Comparison of ENCODE assay signal across 9 mouse cellular contexts in the genomic region with DNA sequence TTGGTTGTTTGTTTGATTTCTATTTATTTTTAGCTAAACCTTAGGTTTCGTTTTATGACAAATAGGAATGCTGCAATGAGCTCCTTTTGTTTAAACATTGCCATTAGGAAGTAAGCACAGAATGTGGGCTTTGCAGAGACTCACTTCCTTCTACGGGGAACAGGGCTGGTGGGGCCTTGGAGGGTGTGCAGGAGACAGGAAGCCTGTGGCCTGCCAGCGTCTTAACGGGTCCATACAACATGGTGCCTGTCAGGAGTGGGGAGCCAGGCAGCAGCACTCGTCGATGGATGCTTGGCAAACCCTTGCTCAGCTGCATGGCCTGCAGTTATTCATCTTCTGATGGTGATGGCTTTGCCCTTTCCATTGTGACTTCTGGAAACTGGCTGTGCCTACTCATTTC. TPM values are rescaled to one million over a fixed set of nuclear protein-coding genes. Genes with fewer than 3 reads are reported as not detected.
DNase-seq lines count a peak whose midpoint lies in the region; ATAC-seq lines count a peak whose summit lies in the region.
"Had no signal": no experiment of that assay in that cellular context is flagged by ENCODE, and none has a peak within 500 bp of the region (broad histone marks: within the 10 kb centered on the region; RNA-seq: fewer than 3 reads in every experiment).

No protein-coding gene starts in this region.

- H3K9ac ChIP-seq in lung, embryonic 16.5 days (ENCODE audit: low read length): no peak overlapping the region

- H3K9me3 ChIP-seq in lung, embryonic 16.5 days (ENCODE audit: control insufficient read depth, low read length): no peaks in the 10 kb centered on the region
- no peaks in the 10 kb centered on the region for H3K9me3 ChIP-seq in limb, embryonic 10.5 days (replicated peaks)

- peaks cover 5% of the 10 kb centered on the region for H3K4me1 ChIP-seq in lung, embryonic 16.5 days (replicated peaks; ENCODE audit: control insufficient read depth, insufficient read depth, low read length)
- peaks cover 20% of the 10 kb centered on the region for H3K4me1 ChIP-seq in limb, embryonic 10.5 days

- peak; percentile 64; the same call in 1 of the 2 replicates for ATAC-seq in lung, embryonic 16.5 days (ENCODE audit: low read depth)
- peak; percentile 89 for ATAC-seq in common myeloid progenitor, adult 5-6 weeks (replicated peaks; ENCODE audit: low read depth, poor library complexity, severe bottlenecking)

- H3K4me2 ChIP-seq in lung, embryonic 16.5 days (ENCODE audit: low read depth, low read length): no peak overlapping the region

- H3K4me3 ChIP-seq in lung, embryonic 16.5 days (ENCODE audit: low read length): no peak overlapping the region
- no peak overlapping the region for H3K4me3 ChIP-seq in limb, embryonic 10.5 days

- intact Hi-C loops in gastrocnemius, postnatal 14 days (cut with DNase I; ENCODE audit: low total_unique reads): no loop called here

- H3K27ac ChIP-seq in lung, embryonic 16.5 days (ENCODE audit: low read length): no peak overlapping the region
- H3K27ac ChIP-seq in limb, embryonic 10.5 days: peak overlapping the region; percentile 81

- WGBS in lung, embryonic 16.5 days: 28% methylated on average over 6 of the region's 6 CpGs
- 50% methylated on average over 6 of the region's 6 CpGs for WGBS in limb, embryonic 10.5 days

- no peaks in the 10 kb centered on the region for H3K36me3 ChIP-seq in lung, embryonic 16.5 days (ENCODE audit: control insufficient read depth, insufficient read depth, low read length)
- peaks cover 7% of the 10 kb centered on the region for H3K36me3 ChIP-seq in limb, embryonic 10.5 days

- no peaks in the 10 kb centered on the region for H3K27me3 ChIP-seq in lung, embryonic 16.5 days (ENCODE audit: control insufficient read depth, insufficient read depth, low read depth, low read length)
- no peaks in the 10 kb centered on the region for H3K27me3 ChIP-seq in limb, embryonic 10.5 days (ENCODE audit: low read depth, poor library complexity, severe bottlenecking)

- no peak for DNase-seq in lung, adult 18-20 months
- no peak for DNase-seq in limb, embryonic 10.5 days (ENCODE audit: low spot score)
- DNase-seq in thymus, postnatal 14 days: peak; percentile 62
- no peak for DNase-seq in gastrocnemius, postnatal 14 days
- DNase-seq in spleen, postnatal 10 days (ENCODE audit: low spot score in 2 of 2): no peak
- DNase-seq: midbrain, embryonic 14.5 days; right cerebral cortex, adult 18-20 months had no signal

RNA-seq across cellular contexts. Expression of gene Bach2, which starts 41.8 kb away (rescaled TPM):
- polyA plus RNA-seq in lung, embryonic 16.5 days (2015; fragmentation: Nextera tagmentation; extraction: Ambion mirVana): 6.7 and 7.7 TPM in 2 replicates
- total RNA-seq in common myeloid progenitor, adult 5-6 weeks (2017): 1.6 and 8.9 TPM in 2 replicates
- polyA plus RNA-seq in limb, embryonic 10.5 days (2016; fragmentation: Nextera tagmentation; extraction: Ambion mirVana): 23.0 and 23.5 TPM in 2 replicates
- total RNA-seq in gastrocnemius, postnatal 14 days (2021): 1 to 10 TPM; 4.7 to 6.4 TPM
